Mouse (Mus musculus): ENCODE data around the gene Gm20823. TPM values are rescaled to one million over a fixed set of nuclear protein-coding genes. Genes with fewer than 3 reads are reported as not detected.
"Not testable (repeated sequence)": the region's sequence is repeated elsewhere in the genome, so short reads cannot be mapped to it uniquely, and the experiment has no call there.

Gm20823 gene
- not detected in 2 replicates for polyA plus RNA-seq (2014; fragmentation: Nextera tagmentation; extraction: Ambion mirVana)

- ATAC-seq (ENCODE audit: low FRiP score); H3K9me3 ChIP-seq (ENCODE audit: control insufficient read depth, low read length); DNase-seq (ENCODE audit: low spot score); H3K27ac ChIP-seq; H3K27me3 ChIP-seq (ENCODE audit: control insufficient read depth, insufficient read depth, low read length); H3K9ac ChIP-seq; H3K4me2 ChIP-seq (replicated peaks); H3K36me3 ChIP-seq (replicated peaks; ENCODE audit: control insufficient read depth, insufficient read depth); H3K4me3 ChIP-seq (replicated peaks; ENCODE audit: low read length); H3K4me1 ChIP-seq (replicated peaks; ENCODE audit: control insufficient read depth, insufficient read depth, low read length): not testable (repeated sequence)
- no CpG with 5 or more reads among the region's 4 CpGs for WGBS
These were observed at the start of gene Gm20823 for GRCm38 (mm10) chrY:62464745-62465144. Gene Gm20823 (minus strand): TSS chrY:62464845.

Measured in hindbrain, embryonic 14.5 days (tissue).